Mouse (Mus musculus): ENCODE data around the gene Olfr1082.
"Not testable (repeated sequence)": the region's sequence is repeated elsewhere in the genome, so short reads cannot be mapped to it uniquely, and the experiment has no call there.

Gene Olfr1082

GRCm38 (mm10) chr2:86598866-86599265, at the start of gene Olfr1082:
Gene Olfr1082 (minus strand): TSS chr2:86598966.
- not testable (repeated sequence) for DNase-seq (ENCODE audit: low spot score)

GRCm38 (mm10) chr2:86639625-86640024, 40.9 kb upstream of the Olfr1082 start, which contains the start of gene Olfr1084:
Gene Olfr1084 (minus strand): TSS chr2:86639725.
- not testable (repeated sequence) for DNase-seq (ENCODE audit: low spot score)

- not testable (repeated sequence) for DNase-seq (ENCODE audit: low spot score)
Observed at GRCm38 (mm10) chr2:86558135-86558534, 40.6 kb downstream of the Olfr1082 start, which contains the start of gene Olfr1080. Gene Olfr1080 (minus strand): TSS chr2:86558235.

Measured in left cerebral cortex, adult 11 months (tissue).